Mouse (Mus musculus) brain, embryonic 14.5 days (tissue): ENCODE data around the gene Nckap5. TPM values are rescaled to one million over a fixed set of nuclear protein-coding genes. Genes with fewer than 3 reads are reported as not detected.

ENCODE experiments used
- DNase-seq: peaks from one replicate; pipeline ENCODE4 v3.0.0-alpha.2; 2011; ENCODE audit warnings: low read depth
- CTCF ChIP-seq: fragments of 200-500 bp; IDR thresholded peaks from 2 replicates; pipeline ENCODE4 v1.5.1; 2012; ENCODE audit warnings: inconsistent platforms, mild to moderate bottlenecking, moderate library complexity, borderline replicate concordance; ENCODE audit not compliant: insufficient read depth, insufficient read length; ENCODE audit errors: extremely low read depth
- POLR2A ChIP-seq: fragments of 200-500 bp; IDR thresholded peaks from 2 replicates; pipeline ENCODE4 v1.6.1; 2012; ENCODE audit warnings: mild to moderate bottlenecking, inconsistent platforms, borderline replicate concordance; ENCODE audit not compliant: poor library complexity, insufficient read depth, insufficient read length, severe bottlenecking; ENCODE audit errors: extremely low read depth
- polyA plus RNA-seq: library from polyadenylated mRNA; depleted of rRNA; stranded (reverse); fragments of >200 nt; gene quantifications from 2 replicates; pipeline ENCODE4 v1.2.3, GENCODE M21; 2012

Nckap5 gene
- polyA plus RNA-seq, 1 experiment = 13.9 TPM

DNA sequence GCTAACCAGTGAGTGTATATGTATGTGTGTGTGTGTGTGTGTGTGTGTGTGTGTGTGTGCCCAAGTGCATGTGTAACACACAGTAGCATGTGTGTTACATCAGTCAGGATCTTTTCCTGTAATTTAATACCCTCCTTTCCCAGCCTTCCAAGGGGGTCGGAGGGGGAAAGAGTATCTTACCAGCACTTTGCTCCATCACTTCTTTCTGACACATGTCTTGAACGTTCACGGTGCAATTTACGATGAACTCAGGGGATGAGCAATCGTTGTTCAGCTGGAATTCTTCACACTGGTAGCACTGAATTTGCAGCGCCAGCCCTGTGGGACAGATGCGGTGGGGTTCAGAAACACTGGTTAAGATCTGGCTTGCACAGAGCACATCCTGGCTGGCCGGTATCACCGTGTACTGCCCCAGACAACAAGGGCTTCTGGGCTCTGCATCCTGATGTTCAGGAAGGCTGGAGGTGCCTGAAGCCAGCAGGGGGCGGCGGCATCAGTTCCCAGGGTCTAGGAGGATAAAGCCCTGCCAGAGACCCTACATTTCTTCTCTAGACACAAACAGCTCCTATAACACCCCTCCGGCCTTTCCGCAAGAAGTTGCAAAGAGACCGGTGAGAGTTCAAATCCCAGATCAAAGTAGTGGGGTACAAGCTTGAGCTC, 920.3 kb downstream of the Nckap5 start:
- peak; percentile 81 for DNase-seq
- TF ChIP-seq CTCF (peak; percentile 59; the same call in 1 of the 2 replicates), POLR2A (no peak)

DNA sequence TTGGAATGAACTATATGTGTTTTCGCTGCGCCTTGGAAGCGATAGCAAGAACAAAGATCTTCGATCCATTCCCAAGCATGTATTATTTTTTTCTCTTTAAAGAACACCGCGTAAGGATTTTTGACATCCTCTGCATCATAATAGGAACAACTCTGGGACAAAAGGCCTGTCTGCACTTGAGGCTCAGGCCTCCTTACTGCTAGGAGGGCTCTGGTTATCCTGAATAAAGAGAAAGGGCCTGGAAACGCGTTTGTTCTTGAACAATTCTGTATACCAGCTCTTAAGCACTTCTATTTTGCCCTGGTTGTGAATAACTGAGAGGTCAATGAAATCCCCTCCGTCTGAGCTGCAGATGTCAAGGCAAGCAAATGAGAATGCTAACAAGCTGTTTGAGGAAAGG, 937.4 kb downstream of the Nckap5 start:
- peak; percentile 67 for DNase-seq
- TF ChIP-seq POLR2A (no peak), CTCF (no peak)

DNA sequence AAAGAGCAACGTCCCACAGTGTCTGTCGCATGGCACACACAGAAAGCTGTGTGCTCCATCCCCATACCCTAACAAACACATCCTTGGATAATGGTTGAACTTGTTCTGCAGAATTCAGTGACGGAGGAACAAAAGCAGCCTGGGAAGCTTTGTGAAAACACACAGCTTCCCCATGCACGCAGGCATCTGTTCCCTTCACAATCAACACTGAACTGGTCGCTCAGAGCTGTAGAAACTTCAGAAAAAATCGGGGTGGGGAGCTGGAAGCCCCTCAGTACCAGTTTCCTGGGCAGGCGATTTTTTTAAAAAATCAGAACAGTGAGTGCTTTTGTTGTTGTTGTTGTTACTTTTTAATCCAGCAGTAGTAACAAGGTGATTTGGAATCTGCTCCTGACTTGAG, 960.5 kb downstream of the Nckap5 start:
- TF ChIP-seq CTCF (no peak), POLR2A (no peak)
- DNase-seq = peak; percentile 60
